Mouse (Mus musculus) thymus, postnatal 4 days (tissue): ENCODE measurements at regions not wholly inside any gene's neighbourhood (a gene's known extent, or its start where the extent isn't known, plus 50 kb on each side); places are given as distances from the start of the nearest gene placed in this dataset.
"Not testable (repeated sequence)": the region's sequence is repeated elsewhere in the genome, so short reads cannot be mapped to it uniquely, and the experiment has no call there.

Source experiments
- DNase-seq: peaks from one replicate; pipeline ENCODE4 v3.0.0; 2021

- DNase-seq = no peak
Measured at GRCm38 (mm10) chr10:99320797-99321196, 57.8 kb downstream of the Dusp6 start.

GRCm38 (mm10) chr10:99323358-99323757, 60.3 kb downstream of the Dusp6 start:
- no peak for DNase-seq

DNA sequence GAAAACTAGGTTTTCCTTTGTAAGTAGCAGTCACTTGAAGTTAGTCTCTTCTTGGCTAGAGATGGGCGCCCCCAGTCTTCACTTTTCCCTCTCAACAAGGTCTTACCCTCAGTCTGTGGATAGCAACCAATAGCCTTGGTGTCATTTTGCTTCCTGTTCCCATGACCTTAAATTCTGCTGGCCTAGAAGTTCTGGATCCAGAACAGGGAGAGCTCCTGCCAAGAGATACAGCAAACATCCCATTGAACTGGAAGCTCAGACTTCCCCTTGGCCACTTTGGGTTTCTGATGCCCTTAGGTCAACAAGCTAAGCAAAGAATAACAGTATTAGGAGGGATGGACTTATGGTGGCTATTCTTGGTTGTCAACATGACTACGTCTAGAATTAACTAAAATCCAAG, 64.5 kb downstream of the Dusp6 start:
- DNase-seq = no peak

- no peak for DNase-seq
Measured at GRCm38 (mm10) chr10:99328568-99328967, 65.5 kb downstream of the Dusp6 start.

DNA sequence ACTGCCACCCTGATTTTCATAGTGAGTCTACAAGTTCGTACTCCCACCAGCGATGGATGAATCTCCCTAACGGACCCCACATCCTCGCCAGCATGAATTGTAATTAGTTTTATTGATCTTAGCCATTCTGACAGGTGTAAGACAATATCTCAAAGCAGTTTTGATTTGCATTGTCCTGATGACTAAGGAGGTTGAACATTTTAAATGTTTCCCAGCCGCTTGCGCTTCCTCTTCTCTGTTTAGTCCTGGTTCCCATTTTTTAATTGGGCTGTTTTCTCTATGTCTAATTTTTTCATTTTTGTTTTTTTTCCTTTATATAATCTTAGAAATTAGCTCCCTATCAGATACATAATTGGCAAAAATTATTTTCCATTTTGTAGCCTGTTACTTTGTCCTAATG, 66.4 kb downstream of the Dusp6 start:
- no peak for DNase-seq

- DNase-seq = no peak
Measured at GRCm38 (mm10) chr10:99330519-99330918, 67.5 kb downstream of the Dusp6 start.

DNA sequence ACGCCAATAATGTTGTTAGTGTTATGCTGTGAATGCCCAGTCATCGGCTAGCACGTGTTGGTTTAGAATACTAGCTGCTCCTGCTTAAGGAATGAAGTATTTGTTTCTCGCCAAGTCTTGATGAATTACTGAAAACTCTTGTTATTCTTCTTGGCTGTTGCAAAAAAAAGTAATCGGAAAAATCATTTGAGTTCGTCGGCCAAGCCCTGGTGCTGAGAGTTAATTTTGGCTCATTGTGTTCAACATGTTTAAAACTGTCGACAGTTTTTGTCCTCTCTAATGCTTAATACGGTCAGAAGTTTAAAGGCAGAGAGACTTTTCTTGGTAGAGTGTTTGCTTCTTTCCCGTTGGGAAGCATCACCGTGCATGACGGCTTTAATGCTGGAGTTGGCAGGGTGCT, 68.8 kb downstream of the Dusp6 start:
- DNase-seq = no peak

DNA sequence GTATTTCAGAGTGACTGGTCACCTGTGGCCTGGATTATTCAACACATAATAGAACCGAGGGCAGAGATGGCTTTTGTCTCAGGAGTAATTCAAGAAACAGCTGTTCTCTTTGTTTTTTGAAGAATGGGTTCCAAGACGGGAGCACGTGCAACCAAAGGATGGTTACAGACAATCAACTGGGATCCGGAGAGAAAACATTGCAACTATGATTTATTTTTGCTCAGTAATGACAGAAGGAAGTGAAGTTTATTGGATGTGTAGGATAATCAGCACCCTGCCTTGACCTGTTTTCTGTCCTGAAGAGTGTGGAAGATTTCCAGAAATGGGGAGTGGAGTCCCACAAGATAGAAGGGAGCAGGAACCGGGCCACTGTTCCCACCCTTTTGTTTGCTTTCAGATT, 70.8 kb downstream of the Dusp6 start:
- DNase-seq = no peak

GRCm38 (mm10) chr10:99336091-99336490, 73.1 kb downstream of the Dusp6 start:
- DNase-seq = no peak

DNA sequence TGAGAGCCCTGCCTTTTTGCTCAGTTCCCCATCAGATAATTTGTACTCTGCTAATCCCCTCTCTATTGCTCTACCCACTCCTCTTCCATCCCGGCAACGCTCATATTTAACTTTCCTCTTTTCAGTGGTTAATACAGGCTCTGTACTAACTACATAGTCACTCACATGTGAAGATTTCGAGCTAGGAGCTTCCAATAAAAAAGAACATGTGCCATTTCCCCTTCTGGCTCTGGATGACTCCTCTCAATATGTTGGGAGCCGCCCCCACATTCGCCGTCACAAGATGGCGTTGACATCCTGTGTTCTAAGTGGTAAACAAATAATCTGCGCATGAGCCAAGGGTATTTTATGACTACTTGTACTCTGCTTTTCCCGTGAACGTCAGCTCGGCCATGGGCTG, 75.8 kb downstream of the Dusp6 start:
- DNase-seq = not testable (repeated sequence)

DNA sequence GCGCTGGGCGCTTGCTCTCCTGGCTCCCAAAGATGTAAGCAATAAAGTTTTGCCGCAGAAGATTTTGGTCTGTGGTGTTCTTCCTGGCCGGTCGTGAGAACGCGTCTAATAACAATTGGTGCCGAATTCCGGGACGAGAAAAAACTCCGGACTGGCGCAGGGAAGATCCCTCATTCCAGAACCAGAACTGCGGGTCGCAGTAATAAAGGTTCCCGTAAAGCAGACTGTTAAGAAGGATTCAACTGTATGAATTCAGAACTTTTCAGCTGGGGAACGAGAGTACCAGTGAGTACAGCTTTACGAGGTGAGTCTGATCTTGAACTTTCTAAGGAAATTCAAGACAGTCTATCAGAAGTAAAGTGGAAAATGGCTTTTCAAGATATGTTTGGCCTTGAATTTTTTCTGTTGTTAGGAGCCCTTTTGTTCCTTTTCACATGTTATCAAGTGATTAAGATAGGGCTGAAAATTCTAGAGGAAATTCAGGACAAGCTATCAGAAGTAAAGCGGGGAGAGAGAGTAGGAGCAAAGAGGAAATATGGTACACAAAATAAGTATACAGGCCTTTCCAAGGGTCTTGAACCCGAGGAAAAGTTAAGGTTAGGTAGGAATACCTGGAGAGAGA, 76.4 kb downstream of the Dusp6 start:
- DNase-seq = peak; percentile 41

DNA sequence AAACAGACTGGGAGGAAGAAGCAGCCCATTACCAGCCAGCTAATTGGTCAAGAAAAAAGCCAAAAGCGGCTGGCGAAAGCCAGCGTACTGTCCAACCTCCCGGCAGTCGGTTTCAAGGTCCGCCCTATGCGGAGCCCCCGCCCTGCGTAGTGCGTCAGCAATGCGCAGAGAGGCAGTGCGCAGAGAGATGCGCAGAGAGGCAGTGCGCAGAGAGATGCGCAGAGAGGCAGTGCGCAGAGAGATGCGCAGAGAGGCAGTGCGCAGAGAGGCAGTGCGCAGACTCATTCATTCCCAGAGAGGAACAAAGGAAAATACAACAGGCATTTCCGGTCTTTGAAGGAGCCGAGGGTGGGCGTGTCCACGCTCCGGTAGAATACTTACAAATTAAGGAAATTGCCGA, 77.0 kb downstream of the Dusp6 start:
- not testable (repeated sequence) for DNase-seq

DNA sequence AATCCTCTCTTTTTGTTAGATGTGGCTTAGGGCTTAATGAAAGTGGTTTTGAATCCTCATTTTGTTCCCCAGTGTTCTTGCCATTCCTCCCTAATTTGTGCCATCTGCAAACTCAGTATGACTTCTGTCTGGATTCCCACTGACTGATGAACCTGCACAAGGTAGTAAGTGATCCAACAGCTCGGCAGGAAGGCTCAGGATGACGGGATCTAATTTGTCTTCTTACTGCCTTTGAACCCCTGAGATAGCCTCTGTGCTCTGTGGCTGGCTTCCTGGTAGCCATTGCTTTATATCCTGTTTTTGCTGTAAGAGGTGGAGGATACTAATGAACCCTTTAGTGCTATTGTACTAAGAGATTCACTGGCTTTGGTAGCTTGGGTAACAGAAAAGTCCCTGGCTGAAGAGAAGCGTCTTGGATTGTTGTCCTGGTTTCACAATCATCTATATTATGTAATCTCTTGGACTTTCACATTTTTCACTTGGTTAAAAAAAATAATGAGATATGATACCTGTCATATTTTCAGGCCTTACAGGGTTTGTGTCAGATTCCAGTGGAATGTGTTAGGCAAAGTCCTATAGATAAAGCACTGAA, 86.2 kb downstream of the Dusp6 start:
- DNase-seq = no peak

DNA sequence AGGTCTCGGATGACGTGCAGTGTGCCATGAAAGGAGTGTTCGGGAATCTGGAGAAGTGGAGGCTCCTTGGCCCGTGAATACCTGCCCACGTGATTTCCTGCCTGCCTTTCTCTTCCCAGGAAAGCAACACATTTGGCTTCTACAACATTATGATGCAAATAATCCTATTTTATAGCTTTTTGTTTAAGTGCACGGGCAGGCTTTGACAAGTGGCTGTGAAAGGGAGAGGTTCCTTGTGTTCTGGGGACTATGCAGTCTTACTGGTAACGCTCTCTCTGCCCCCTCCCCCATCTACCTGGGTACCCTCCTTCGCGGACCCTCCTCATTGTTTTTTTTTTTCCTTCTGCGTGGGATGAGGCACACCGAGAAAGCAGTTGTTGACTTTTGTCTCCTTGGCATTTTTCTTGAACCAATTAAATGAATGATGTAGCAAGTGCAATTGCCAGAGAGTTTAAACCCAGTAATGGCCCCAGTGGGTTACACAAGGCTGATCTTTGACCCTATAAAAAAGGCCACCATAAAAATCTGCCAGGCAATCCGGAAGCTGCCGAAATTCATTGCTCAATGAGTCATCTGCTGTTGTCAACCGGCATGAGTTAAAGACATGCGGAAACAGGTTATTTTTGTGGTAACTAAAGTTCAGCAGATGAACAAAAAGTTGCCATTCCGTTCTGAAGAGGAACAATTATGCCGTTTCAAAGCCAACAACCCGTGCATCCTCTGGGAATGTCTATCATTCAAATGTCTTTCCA, 90.7 kb downstream of the Dusp6 start:
- no peak for DNase-seq

GRCm38 (mm10) chr10:99354352-99354751, 91.3 kb downstream of the Dusp6 start:
- no peak for DNase-seq

DNA sequence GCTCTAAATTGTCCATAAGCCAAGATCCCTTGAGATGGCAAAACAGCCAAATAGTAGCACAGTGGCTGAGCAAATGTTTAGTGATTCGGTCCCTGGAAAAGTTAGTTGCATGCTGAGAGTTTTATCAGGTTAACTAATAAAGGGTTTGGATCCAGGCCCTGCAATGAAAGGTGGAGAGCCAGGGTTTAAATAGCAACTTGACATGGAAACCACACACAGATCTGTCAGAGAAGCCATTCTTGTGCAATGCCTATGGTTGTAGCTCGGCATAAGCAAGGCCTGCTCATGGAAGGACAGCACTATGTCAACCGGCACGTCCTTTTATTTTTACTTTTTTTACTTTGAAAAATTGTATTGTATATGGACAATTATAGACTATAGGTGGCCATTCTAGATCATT, 92.3 kb downstream of the Dusp6 start:
- no peak for DNase-seq

DNA sequence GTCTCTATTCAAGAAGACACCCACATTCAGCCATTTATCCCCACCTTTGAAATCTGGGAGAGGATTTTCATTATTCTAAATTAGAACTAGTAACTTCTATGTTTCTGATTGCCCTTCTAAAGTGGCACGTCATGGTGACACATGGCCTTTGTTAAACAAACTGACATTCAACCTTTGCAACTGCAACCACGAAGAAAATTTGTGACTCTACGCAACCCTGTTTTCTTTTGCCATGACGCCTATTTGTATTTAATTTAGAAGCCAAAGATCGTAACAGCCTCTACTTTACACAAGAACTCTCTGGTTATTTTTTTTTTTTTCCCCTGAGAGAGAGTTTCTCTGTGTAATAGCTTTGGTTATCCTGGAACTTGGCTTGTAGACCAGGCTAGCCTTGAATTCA, 93.2 kb downstream of the Dusp6 start:
- no peak for DNase-seq

- no peak for DNase-seq
Measured at GRCm38 (mm10) chr10:99356883-99357282, 93.9 kb downstream of the Dusp6 start.

DNA sequence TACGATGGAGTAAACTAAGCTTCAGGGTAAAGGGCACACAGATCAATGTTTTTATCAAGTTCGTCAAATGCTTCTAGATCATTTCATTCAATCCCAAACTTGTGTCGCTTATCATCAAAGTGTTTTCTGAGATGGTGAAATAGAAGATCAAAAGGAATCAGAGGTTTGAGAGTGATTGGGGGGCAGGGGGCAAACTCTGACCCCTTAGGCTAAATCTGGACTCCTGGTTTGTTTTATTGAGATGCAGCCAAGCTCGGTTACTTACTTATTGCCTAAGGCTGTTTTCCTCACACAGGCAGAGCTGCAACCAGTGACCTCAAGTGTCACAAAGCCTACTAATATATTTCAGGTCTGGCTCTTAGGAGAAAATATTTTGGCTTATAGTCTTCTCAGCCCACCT, 94.3 kb downstream of the Dusp6 start:
- DNase-seq = no peak

DNA sequence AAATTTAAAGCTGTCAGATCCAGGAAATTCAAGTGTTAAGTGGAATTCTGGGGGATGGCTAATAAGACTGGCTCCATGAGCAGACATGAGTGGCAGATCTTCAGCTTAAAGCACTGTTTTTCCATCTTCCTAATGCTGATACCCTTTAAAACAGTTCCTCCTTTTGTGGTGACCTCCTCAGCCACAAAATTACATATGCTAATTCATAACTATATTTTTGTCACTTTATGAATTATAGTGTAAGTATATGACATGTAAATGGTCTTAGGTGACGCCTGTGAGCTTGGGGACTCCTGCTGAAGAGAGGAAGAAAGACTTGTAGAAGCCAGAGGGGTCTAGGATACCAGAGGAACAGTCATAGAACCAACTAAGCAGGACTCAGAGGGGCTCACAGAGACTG, 95.2 kb downstream of the Dusp6 start:
- no peak for DNase-seq

GRCm38 (mm10) chr10:99359439-99359866, 96.4 kb downstream of the Dusp6 start:
- no peak for DNase-seq

GRCm38 (mm10) chr10:99360601-99361000, 97.6 kb downstream of the Dusp6 start:
- not testable (repeated sequence) for DNase-seq

DNA sequence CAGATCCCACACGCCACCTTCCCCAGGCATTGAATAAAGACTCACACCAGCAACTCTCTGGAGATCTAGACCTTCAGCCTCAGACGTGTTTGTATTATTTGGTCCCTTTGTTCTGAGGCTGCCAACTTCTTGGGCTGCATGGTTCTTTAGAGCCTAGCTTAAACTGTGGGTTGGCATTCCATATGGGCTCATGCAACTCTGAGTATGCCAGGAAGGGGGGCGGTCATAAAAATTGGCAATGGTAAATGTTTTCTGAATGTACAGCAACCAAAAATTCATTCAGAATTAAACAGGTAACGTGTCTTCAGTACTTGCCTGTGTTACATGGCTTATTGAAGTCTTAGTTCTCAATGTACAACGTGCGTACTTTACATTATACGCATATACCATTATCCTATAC, 103.1 kb downstream of the Dusp6 start:
- DNase-seq = no peak

GRCm38 (mm10) chr10:99367757-99368156, 104.7 kb downstream of the Dusp6 start:
- no peak for DNase-seq
